Mouse (Mus musculus) limb, embryonic 15.5 days (tissue): Measurements from ENCODE around the gene Gm340. TPM values are rescaled to one million over a fixed set of nuclear protein-coding genes. Genes with fewer than 3 reads are reported as not detected.

ENCODE experiments used
- ATAC-seq: fragments of 200-750 bp; cut with Nextera tagmentation; 2 replicates; pipeline ENCODE4 v1.8.0; 2017; ENCODE audit warnings: low read depth, moderate TSS enrichment; ENCODE audit not compliant: insufficient number of reproducible peaks, low FRiP score, low TSS enrichment
- H3K27ac ChIP-seq: fragments of 300-500 bp; sonication (generic); 2 replicates; pipeline ENCODE4 v1.5.1; 2015; ENCODE audit warnings: moderate library complexity, mild to moderate bottlenecking, inconsistent platforms
- H3K27me3 ChIP-seq: fragments of 300-500 bp; sonication (generic); 2 replicates; pipeline ENCODE4 v1.6.1; 2015; ENCODE audit warnings: inconsistent platforms
- H3K36me3 ChIP-seq: fragments of 300-500 bp; sonication (generic); 2 replicates; pipeline ENCODE4 v1.6.1; 2015; ENCODE audit warnings: inconsistent platforms
- H3K4me1 ChIP-seq: fragments of 300-500 bp; sonication (generic); 2 replicates; pipeline ENCODE4 v1.6.1; 2015; ENCODE audit warnings: inconsistent platforms
- H3K4me2 ChIP-seq: fragments of 300-500 bp; sonication (generic); 2 replicates; pipeline ENCODE4 v1.6.1; 2015; ENCODE audit warnings: mild to moderate bottlenecking, inconsistent platforms
- H3K4me3 ChIP-seq: fragments of 300-500 bp; sonication (generic); 2 replicates; pipeline ENCODE4 v1.5.1; 2015; ENCODE audit warnings: mild to moderate bottlenecking, inconsistent platforms
- H3K9ac ChIP-seq: fragments of 300-500 bp; sonication (generic); 2 replicates; pipeline ENCODE4 v1.6.1; 2015; ENCODE audit warnings: inconsistent platforms
- H3K9me3 ChIP-seq: fragments of 300-500 bp; sonication (generic); 2 replicates; pipeline ENCODE4 v1.6.1; 2016; ENCODE audit warnings: inconsistent platforms
- WGBS: fragments of 180-500 bp; shearing (Covaris S2); methylation state at CpG from one replicate; pipeline ENCODE4 v1.1.7; 2015; 5-methylcytosine and 5-hydroxymethylcytosine counted together
- microRNA-seq: library from miRNA; unstranded; fragments of <30 nt; microRNA quantifications from one replicate; pipeline ENCODE4, GENCODE M21; 2016
- polyA plus RNA-seq: library from polyadenylated mRNA; unstranded; fragments of >200 nt; fragmentation: Nextera tagmentation; extraction: Ambion mirVana; gene quantifications from 2 replicates; pipeline ENCODE4 v1.2.1, GENCODE M21; 2015

The Gm340 gene
- polyA plus RNA-seq, 1 experiment from 2014 or later, result 2.1 TPM

GRCm38 (mm10) chr19:41617102-41617501 lies 34.9 kb downstream of the Gm340 start:
- no peak for ATAC-seq
- H3K4me1 ChIP-seq, result peaks cover 20% of the 10 kb centered on the region
- no peak overlapping the region for H3K27ac ChIP-seq
- peaks cover 16% of the 10 kb centered on the region; the same call in 1 of the 2 replicates for H3K27me3 ChIP-seq
- H3K4me2 ChIP-seq, result no peak overlapping the region
- H3K36me3 ChIP-seq, result no peaks in the 10 kb centered on the region
- H3K9me3 ChIP-seq, result no peaks in the 10 kb centered on the region
- no peak overlapping the region for H3K4me3 ChIP-seq
- 61% methylated on average over 13 of the region's 13 CpGs for WGBS
- no peak overlapping the region for H3K9ac ChIP-seq

GRCm38 (mm10) chr19:41618153-41618657 lies 36.0 kb downstream of the Gm340 start:
- ATAC-seq, result no peak
- peaks cover 18% of the 10 kb centered on the region; the same call in 1 of the 2 replicates for H3K27me3 ChIP-seq
- H3K4me1 ChIP-seq, result peaks cover 18% of the 10 kb centered on the region
- H3K9ac ChIP-seq, result no peak overlapping the region
- H3K9me3 ChIP-seq, result no peaks in the 10 kb centered on the region
- no peak overlapping the region for H3K4me3 ChIP-seq
- H3K36me3 ChIP-seq, result no peaks in the 10 kb centered on the region
- WGBS, result 34% methylated on average over 6 of the region's 6 CpGs
- no peak overlapping the region for H3K27ac ChIP-seq
- no peak overlapping the region for H3K4me2 ChIP-seq

- H3K36me3 ChIP-seq, result no peaks in the 10 kb centered on the region
- H3K4me2 ChIP-seq, result no peak overlapping the region
- H3K4me3 ChIP-seq, result no peak overlapping the region
- no peak for ATAC-seq
- 41% methylated on average over 19 of the region's 19 CpGs for WGBS
- no peaks in the 10 kb centered on the region for H3K9me3 ChIP-seq
- H3K9ac ChIP-seq, result no peak overlapping the region
- no peak overlapping the region for H3K27ac ChIP-seq
- peaks cover 19% of the 10 kb centered on the region; the same call in 1 of the 2 replicates for H3K27me3 ChIP-seq
- H3K4me1 ChIP-seq, result peaks cover 15% of the 10 kb centered on the region
Observed at GRCm38 (mm10) chr19:41618771-41619385, 36.7 kb downstream of the Gm340 start.

GRCm38 (mm10) chr19:41620366-41621092 lies 38.4 kb downstream of the Gm340 start:
- no peak overlapping the region for H3K4me3 ChIP-seq
- no peak overlapping the region for H3K27ac ChIP-seq
- H3K27me3 ChIP-seq, result peaks cover 15% of the 10 kb centered on the region; the same call in 1 of the 2 replicates
- no peak overlapping the region for H3K4me2 ChIP-seq
- H3K9me3 ChIP-seq, result no peaks in the 10 kb centered on the region
- H3K4me1 ChIP-seq, result peaks cover 15% of the 10 kb centered on the region
- H3K36me3 ChIP-seq, result no peaks in the 10 kb centered on the region
- 72% methylated on average over 14 of the region's 14 CpGs for WGBS
- no peak for ATAC-seq
- no peak overlapping the region for H3K9ac ChIP-seq

GRCm38 (mm10) chr19:41628970-41629369 lies 46.8 kb downstream of the Gm340 start:
- H3K27me3 ChIP-seq, result no peaks in the 10 kb centered on the region
- WGBS, result 75% methylated on average over 11 of the region's 11 CpGs
- ATAC-seq, result no peak
- no peak overlapping the region for H3K9ac ChIP-seq
- H3K27ac ChIP-seq, result no peak overlapping the region
- H3K36me3 ChIP-seq, result no peaks in the 10 kb centered on the region
- H3K9me3 ChIP-seq, result no peaks in the 10 kb centered on the region
- H3K4me1 ChIP-seq, result no peaks in the 10 kb centered on the region
- H3K4me3 ChIP-seq, result no peak overlapping the region
- H3K4me2 ChIP-seq, result no peak overlapping the region

- Histone ChIP-seq H3K9me3 (no peaks in the 10 kb centered on the region), H3K36me3 (no peaks in the 10 kb centered on the region), H3K4me1 (no peaks in the 10 kb centered on the region), H3K9ac (no peak overlapping the region), H3K27ac (no peak overlapping the region), H3K27me3 (no peaks in the 10 kb centered on the region), H3K4me3 (no peak overlapping the region), H3K4me2 (no peak overlapping the region)
- 36% methylated on average over 5 of the region's 5 CpGs for WGBS
- ATAC-seq, result no peak
Observed at GRCm38 (mm10) chr19:41629532-41629931, 47.4 kb downstream of the Gm340 start.

GRCm38 (mm10) chr19:41634099-41634498 lies 51.9 kb downstream of the Gm340 start:
- no peak overlapping the region for H3K4me2 ChIP-seq
- no peak overlapping the region for H3K9ac ChIP-seq
- H3K4me3 ChIP-seq, result no peak overlapping the region
- H3K27me3 ChIP-seq, result no peaks in the 10 kb centered on the region
- no peak for ATAC-seq
- no peak overlapping the region for H3K27ac ChIP-seq
- no peaks in the 10 kb centered on the region for H3K4me1 ChIP-seq
- WGBS, result 83% methylated on average over 10 of the region's 10 CpGs
- no peaks in the 10 kb centered on the region for H3K36me3 ChIP-seq
- no peaks in the 10 kb centered on the region for H3K9me3 ChIP-seq

GRCm38 (mm10) chr19:41634999-41635398 lies 52.8 kb downstream of the Gm340 start:
- no peaks in the 10 kb centered on the region for H3K9me3 ChIP-seq
- no peaks in the 10 kb centered on the region for H3K27me3 ChIP-seq
- H3K4me3 ChIP-seq, result no peak overlapping the region
- no peak overlapping the region for H3K27ac ChIP-seq
- no peak overlapping the region for H3K4me2 ChIP-seq
- WGBS, result 71% methylated on average over 6 of the region's 6 CpGs
- no peak overlapping the region for H3K9ac ChIP-seq
- no peaks in the 10 kb centered on the region for H3K4me1 ChIP-seq
- no peak for ATAC-seq
- no peaks in the 10 kb centered on the region for H3K36me3 ChIP-seq

Small RNA genes within 50 kb of the gene (microRNA-seq; reads per million reads assigned to microRNA genes)
- not detected for gene Mir8091

Other genes with a start within 250 kb of the Gm340 start
- gene Pik3ap1, start 197.3 kb upstream of the Gm340 start, polyA plus RNA-seq, result 3.0 and 3.5 TPM in 2 replicates
- 8.2 and 8.7 TPM in 2 replicates for gene Lcor, start 99.7 kb upstream of the Gm340 start, polyA plus RNA-seq
- gene Slit1, start 161.3 kb downstream of the Gm340 start, polyA plus RNA-seq, result 0.28 and 0.62 TPM in 2 replicates
- 16.2 and 17.2 TPM in 2 replicates for gene Arhgap19, start 219.7 kb downstream of the Gm340 start, polyA plus RNA-seq
- gene Frat1, start 247.6 kb downstream of the Gm340 start, polyA plus RNA-seq, result 3.8 and 4.0 TPM in 2 replicates